Mouse (Mus musculus) midbrain, embryonic 15.5 days (tissue): ENCODE data around the gene Acaca. TPM values are rescaled to one million over a fixed set of nuclear protein-coding genes. Genes with fewer than 3 reads are reported as not detected.

ENCODE experiments used
- ATAC-seq: fragments of 200-750 bp; cut with Nextera tagmentation; replicated peaks from 2 replicates; pipeline ENCODE4 v1.8.0; 2017; ENCODE audit warnings: moderate TSS enrichment
- H3K27ac ChIP-seq: fragments of 300-500 bp; sonication (generic); 2 replicates; pipeline ENCODE4 v1.5.1; 2015; ENCODE audit warnings: mild to moderate bottlenecking, inconsistent platforms
- H3K27me3 ChIP-seq: fragments of 300-500 bp; sonication (generic); replicated peaks from 2 replicates; pipeline ENCODE4 v1.6.1; 2015; ENCODE audit warnings: inconsistent platforms
- H3K36me3 ChIP-seq: fragments of 300-500 bp; sonication (generic); replicated peaks from 2 replicates; pipeline ENCODE4 v1.6.1; 2015; ENCODE audit warnings: inconsistent platforms
- H3K4me1 ChIP-seq: fragments of 300-500 bp; sonication (generic); 2 replicates; pipeline ENCODE4 v1.6.1; 2015; ENCODE audit warnings: inconsistent platforms
- H3K4me2 ChIP-seq: fragments of 300-500 bp; sonication (generic); 2 replicates; pipeline ENCODE4 v1.6.1; 2015; ENCODE audit warnings: inconsistent platforms, mild to moderate bottlenecking, moderate library complexity
- H3K4me3 ChIP-seq: fragments of 300-500 bp; sonication (generic); 2 replicates; pipeline ENCODE4 v1.5.1; 2015; ENCODE audit warnings: mild to moderate bottlenecking, inconsistent platforms
- H3K9ac ChIP-seq: fragments of 300-500 bp; sonication (generic); 2 replicates; pipeline ENCODE4 v1.6.1; 2015; ENCODE audit warnings: mild to moderate bottlenecking, inconsistent platforms
- H3K9me3 ChIP-seq: fragments of 300-500 bp; sonication (generic); 2 replicates; pipeline ENCODE4 v1.6.1; 2016; ENCODE audit warnings: inconsistent platforms
- WGBS: fragments of 180-500 bp; shearing (Covaris S2); methylation state at CpG from one replicate; pipeline ENCODE4 v1.1.7; 2015; ENCODE audit warnings: mixed read lengths; 5-methylcytosine and 5-hydroxymethylcytosine counted together
- polyA plus RNA-seq: library from polyadenylated mRNA; unstranded; fragments of >200 nt; fragmentation: Nextera tagmentation; extraction: Ambion mirVana; gene quantifications from 2 replicates; pipeline ENCODE4 v1.2.1, GENCODE M21; 2015

Acaca gene
- polyA plus RNA-seq, 1 experiment from 2014 or later, result 32.6 TPM

DNA sequence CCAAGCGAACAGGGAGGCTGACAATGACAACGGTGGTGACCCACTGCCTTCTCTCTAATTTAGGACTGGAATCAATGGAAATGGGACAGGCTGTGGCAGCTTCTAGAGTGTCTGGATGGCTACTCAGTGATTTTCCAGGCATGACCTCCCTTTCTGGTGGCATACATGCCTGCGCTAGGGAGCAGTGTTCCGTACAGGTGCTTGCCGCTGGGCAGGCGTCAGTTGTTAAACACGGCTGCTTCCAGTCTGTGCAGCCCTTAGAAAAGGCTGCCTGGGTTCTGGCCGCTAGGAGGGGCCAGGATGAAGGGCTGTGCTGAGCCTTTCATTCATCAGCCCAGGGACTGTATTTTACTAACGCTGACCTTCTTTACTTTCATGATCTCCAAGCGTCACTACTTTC is 63.8 kb downstream of the Acaca start:
- no peak for ATAC-seq
- Histone ChIP-seq H3K9ac (no peak overlapping the region), H3K27me3 (no peaks in the 10 kb centered on the region), H3K4me3 (no peak overlapping the region), H3K4me2 (no peak overlapping the region), H3K27ac (no peak overlapping the region), H3K4me1 (no peaks in the 10 kb centered on the region), H3K36me3 (0 out of 2 replicates have a peak, but pooled peaks cover 6% of the 10 kb centered on the region), H3K9me3 (no peaks in the 10 kb centered on the region)
- WGBS, result 62% methylated on average over 10 of the region's 10 CpGs

DNA sequence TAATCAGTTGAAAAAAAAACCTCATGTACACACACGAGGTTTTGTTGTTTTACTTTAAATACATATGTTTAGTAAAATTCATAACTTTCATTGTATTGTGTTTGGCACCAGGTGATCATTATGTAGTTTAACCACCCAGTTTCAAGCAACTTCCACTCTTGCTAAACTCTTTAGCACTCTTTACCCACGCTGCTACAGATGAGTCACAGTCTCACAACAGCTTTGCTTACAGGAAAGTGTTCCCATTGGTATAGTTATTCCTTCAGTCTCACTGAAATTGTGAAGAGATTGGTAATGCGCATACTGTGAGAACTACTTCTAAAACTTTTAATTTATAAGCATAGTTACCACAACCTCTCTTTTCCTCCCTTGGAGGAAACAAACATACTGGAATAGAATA is 65.3 kb downstream of the Acaca start:
- Histone ChIP-seq H3K4me3 (no peak overlapping the region), H3K36me3 (0 out of 2 replicates have a peak, but pooled peaks cover 6% of the 10 kb centered on the region), H3K9ac (no peak overlapping the region), H3K4me1 (no peaks in the 10 kb centered on the region), H3K4me2 (no peak overlapping the region), H3K27ac (no peak overlapping the region), H3K9me3 (no peaks in the 10 kb centered on the region), H3K27me3 (no peaks in the 10 kb centered on the region)
- no peak for ATAC-seq
- 89% methylated on average over 3 of the region's 3 CpGs for WGBS

DNA sequence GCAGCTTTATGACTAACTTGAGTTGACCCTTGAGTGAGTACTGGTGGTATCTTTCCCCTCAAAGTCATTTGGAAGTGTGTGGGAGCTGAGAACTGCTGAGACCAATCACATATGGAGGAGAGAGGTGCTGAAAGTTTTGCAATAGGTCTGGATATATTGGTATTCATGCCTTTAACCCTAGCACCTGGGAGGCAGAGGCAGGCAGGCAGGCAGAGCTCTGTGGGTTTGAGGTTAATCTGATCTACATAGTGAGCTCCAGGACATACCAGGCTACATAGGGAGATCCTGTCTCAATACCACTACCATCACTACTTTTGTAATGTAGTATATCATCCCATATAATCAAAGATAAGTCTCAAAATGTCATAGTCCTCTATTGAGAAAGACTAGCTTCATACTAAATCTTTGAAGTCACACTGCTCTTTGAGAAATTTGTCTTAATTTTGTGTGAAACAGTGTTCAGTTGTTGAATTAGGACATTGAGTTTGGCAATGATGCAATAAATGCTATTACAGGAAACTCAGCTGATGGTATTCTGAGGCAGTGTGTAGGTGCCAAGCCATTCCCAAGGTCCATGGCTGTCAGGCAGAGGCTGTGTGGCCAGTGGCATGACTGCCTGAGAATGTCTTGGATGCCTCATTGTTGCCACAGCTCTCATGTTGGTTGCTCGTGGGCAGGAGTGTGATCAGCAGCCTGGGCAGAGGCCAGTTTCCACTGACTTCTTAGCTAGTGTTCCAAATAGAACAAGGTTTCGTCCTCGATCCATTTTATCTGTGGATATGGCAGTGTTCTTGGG is 68.3 kb downstream of the Acaca start:
- H3K4me2 ChIP-seq, result no peak overlapping the region
- no peak for ATAC-seq
- H3K27ac ChIP-seq, result no peak overlapping the region
- no peaks in the 10 kb centered on the region for H3K4me1 ChIP-seq
- H3K9ac ChIP-seq, result no peak overlapping the region
- 0 out of 2 replicates have a peak, but pooled peaks cover 6% of the 10 kb centered on the region for H3K36me3 ChIP-seq
- no peaks in the 10 kb centered on the region for H3K27me3 ChIP-seq
- WGBS, result 88% methylated on average over 3 of the region's 3 CpGs
- H3K4me3 ChIP-seq, result no peak overlapping the region
- H3K9me3 ChIP-seq, result no peaks in the 10 kb centered on the region

DNA sequence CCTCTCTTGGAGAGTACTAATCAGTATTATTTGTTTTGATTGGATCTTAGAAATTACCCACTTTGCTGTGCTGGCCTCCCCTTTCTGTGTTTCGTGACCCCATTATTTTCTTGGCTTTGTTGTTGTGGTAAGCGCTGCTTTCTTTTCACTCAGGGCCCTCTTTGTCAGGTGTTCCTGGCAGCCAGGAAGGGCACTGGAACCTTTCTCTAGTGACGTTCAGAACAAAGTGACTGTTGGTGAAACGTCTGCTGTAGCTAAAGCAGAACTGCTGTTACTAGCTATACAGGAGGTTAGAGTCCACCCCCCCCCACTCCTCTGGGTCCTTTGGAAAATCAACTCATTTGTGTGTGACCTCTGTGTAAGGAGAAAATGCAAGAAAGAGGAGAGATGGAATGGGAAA is 76.3 kb downstream of the Acaca start:
- ATAC-seq, result no peak
- WGBS, result 58% methylated on average over 4 of the region's 4 CpGs
- H3K4me2 ChIP-seq, result no peak overlapping the region
- H3K9me3 ChIP-seq, result no peaks in the 10 kb centered on the region
- no peaks in the 10 kb centered on the region for H3K27me3 ChIP-seq
- no peak overlapping the region for H3K27ac ChIP-seq
- H3K4me3 ChIP-seq, result no peak overlapping the region
- no peak overlapping the region for H3K9ac ChIP-seq
- H3K4me1 ChIP-seq, result no peaks in the 10 kb centered on the region
- H3K36me3 ChIP-seq, result no peaks in the 10 kb centered on the region

DNA sequence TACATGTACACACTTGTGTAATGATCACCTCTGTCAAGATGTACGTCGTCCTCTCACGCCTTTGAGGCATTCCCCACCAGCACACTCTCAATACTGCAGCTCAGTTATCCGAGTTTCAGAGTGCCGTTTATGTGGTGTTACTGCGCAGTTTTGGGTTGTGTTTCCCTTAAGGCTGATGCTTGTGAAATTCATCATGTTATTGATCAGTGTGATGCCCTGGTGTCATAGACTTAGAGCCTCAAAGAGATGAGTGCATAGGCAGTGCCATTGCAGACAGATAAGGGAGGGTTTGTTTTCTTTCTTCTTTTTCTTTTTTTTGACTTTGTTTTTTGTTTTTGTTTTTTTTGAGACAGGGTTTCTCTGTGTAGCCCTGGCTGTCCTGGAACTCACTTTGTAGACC is 81.4 kb downstream of the Acaca start:
- H3K4me3 ChIP-seq, result no peak overlapping the region
- no peak for ATAC-seq
- H3K4me1 ChIP-seq, result no peaks in the 10 kb centered on the region
- H3K4me2 ChIP-seq, result no peak overlapping the region
- H3K27me3 ChIP-seq, result no peaks in the 10 kb centered on the region
- no peaks in the 10 kb centered on the region for H3K36me3 ChIP-seq
- 93% methylated on average over 6 of the region's 6 CpGs for WGBS
- H3K9ac ChIP-seq, result no peak overlapping the region
- no peak overlapping the region for H3K27ac ChIP-seq
- H3K9me3 ChIP-seq, result no peaks in the 10 kb centered on the region

DNA sequence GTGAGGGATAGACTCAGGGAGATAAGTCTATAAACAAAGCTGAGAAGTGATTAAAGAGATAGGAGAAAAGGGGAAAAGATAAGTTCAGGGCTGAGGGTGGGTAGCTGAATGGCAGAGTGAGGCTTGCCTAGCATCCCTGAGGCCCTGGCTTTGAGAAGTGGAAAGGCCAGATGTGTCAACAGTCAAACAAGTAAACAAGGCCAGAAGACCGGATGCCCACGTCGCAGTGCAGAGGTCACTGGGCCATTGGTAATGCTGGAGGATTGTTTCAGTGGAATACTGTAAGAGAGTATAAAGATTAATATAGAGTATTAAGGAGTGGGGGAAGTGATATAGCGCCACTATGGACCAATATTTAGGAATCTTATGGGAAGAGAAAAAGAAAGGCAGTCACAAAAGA is 89.5 kb downstream of the Acaca start:
- H3K9me3 ChIP-seq, result no peaks in the 10 kb centered on the region
- no peak for ATAC-seq
- H3K4me3 ChIP-seq, result no peak overlapping the region
- H3K27ac ChIP-seq, result no peak overlapping the region
- H3K27me3 ChIP-seq, result no peaks in the 10 kb centered on the region
- H3K36me3 ChIP-seq, result 0 out of 2 replicates have a peak, but pooled peaks cover 3% of the 10 kb centered on the region
- no peak overlapping the region for H3K9ac ChIP-seq
- no peak overlapping the region for H3K4me2 ChIP-seq
- H3K4me1 ChIP-seq, result no peaks in the 10 kb centered on the region
- 87% methylated on average over 4 of the region's 4 CpGs for WGBS

DNA sequence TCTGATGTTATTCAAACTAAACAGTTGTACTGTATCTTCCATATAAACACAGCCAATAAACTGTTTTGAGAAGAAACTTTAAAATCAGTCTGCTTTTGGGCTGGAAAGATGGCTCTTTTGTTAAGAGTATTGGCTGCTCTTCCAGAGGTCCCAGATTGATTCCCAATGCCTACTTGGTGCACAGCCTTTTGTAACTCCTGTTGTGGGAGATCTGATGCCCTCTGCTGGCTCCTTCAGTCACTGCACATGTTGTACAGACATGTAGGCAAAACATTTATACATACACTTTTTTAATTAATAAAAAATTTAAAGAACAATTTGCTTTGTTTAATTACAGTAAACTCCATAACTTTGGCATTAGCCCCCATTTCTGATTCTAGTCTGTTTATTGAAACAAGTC is 114.1 kb downstream of the Acaca start:
- Histone ChIP-seq H3K4me3 (no peak overlapping the region), H3K9ac (no peak overlapping the region), H3K27me3 (no peaks in the 10 kb centered on the region), H3K4me1 (no peaks in the 10 kb centered on the region), H3K36me3 (0 out of 2 replicates have a peak, but pooled peaks cover 8% of the 10 kb centered on the region), H3K9me3 (no peaks in the 10 kb centered on the region), H3K4me2 (no peak overlapping the region), H3K27ac (no peak overlapping the region)
- ATAC-seq, result no peak

DNA sequence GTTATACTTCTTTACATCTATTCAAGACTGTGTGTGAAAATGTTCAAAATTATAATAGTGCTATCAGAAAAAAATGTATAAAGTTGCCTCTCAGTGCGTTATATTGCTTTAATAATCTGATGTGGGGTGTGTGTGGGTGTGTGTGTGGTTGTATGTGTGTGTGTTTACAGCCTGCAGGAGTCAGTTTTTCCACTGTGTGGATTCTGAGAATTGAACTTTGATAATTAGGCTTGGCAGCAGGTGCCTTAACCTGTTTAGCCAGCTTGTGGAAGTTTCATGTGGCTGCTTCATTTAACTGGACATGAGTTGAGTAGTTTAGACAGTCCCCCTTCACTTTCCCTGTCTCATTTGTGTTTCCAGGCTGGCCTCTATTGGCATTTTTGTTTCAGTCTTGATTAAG is 117.9 kb downstream of the Acaca start:
- 86% methylated on average over 1 of the region's 1 CpGs for WGBS

DNA sequence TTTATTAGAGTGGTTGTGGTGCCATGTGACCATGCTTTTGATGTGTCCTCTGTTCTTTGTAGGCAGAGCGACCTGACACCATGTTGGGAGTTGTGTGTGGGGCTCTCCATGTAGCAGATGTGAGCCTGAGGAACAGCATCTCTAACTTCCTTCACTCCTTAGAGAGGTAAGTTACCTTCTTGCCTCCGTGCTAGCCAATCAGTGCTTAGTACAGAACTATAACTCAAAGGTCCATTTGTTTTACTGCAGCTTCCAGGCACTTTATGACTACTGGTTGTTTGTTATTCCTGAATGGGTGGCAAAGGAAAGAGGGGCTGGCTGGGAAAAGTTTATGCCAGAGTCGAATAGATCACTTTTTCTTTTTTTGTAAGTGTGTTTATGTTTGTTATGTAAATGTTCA is 121.7 kb downstream of the Acaca start:
- H3K27ac ChIP-seq, result no peak overlapping the region
- 95% methylated on average over 3 of the region's 3 CpGs for WGBS

More for the DNA sequence above, 117.9 kb downstream of the Acaca start:
- Histone ChIP-seq H3K27me3 (no peaks in the 10 kb centered on the region), H3K4me2 (no peak overlapping the region), H3K4me3 (no peak overlapping the region), H3K36me3 (peaks cover 15% of the 10 kb centered on the region; the same call in 1 of the 2 replicates), H3K9ac (no peak overlapping the region), H3K9me3 (no peaks in the 10 kb centered on the region), H3K4me1 (no peaks in the 10 kb centered on the region), H3K27ac (no peak overlapping the region)
- no peak for ATAC-seq

DNA sequence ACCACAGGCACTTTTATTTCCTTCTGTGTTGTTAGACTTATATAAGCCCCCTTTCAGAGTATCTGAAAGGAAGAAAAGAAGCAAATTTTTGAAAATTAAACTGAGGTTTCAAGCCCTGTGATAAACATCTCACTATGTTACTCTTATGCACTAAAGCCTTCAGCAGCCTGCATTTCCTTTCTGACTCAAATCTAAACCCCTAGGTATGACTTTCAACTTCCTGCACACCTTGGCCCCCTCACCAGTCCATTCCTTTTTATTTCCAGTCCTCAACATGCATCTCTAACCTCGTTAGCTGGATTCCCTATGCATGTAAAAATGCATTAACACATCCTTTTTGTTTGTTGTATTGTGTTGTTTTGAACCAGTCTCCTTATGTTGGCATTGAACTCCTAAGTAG is 123.0 kb downstream of the Acaca start:
- Histone ChIP-seq H3K27me3 (no peaks in the 10 kb centered on the region), H3K27ac (no peak overlapping the region), H3K4me3 (no peak overlapping the region), H3K4me2 (no peak overlapping the region), H3K36me3 (peaks cover 14% of the 10 kb centered on the region; the same call in 1 of the 2 replicates), H3K9me3 (no peaks in the 10 kb centered on the region), H3K4me1 (no peaks in the 10 kb centered on the region), H3K9ac (no peak overlapping the region)
- ATAC-seq, result no peak
- 88% methylated on average over 1 of the region's 1 CpGs for WGBS

More for the DNA sequence above, 121.7 kb downstream of the Acaca start:
- Histone ChIP-seq H3K36me3 (peaks cover 14% of the 10 kb centered on the region; the same call in 1 of the 2 replicates), H3K4me1 (no peaks in the 10 kb centered on the region), H3K9ac (no peak overlapping the region), H3K4me3 (no peak overlapping the region), H3K27me3 (no peaks in the 10 kb centered on the region), H3K9me3 (no peaks in the 10 kb centered on the region), H3K4me2 (no peak overlapping the region)
- ATAC-seq, result no peak

DNA sequence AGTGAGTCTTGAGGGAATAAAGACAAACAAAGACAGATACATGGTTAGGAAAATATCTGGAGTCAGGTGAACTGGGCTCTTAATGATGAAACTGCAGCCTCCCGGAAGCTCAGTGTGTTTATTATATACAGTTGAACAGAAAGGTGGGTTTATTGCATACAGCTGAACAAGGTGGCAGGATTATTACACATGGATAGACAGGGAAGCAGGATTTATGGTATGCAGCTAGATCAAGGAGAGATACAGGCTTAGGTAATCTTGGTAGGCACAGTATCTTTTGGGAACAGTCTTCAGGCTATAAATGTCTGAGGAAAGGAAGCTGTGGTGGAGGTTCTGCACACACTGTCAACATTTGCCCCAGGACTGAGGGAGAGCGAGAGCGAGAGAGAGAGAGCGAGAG is 126.4 kb downstream of the Acaca start:
- peaks cover 8% of the 10 kb centered on the region; the same call in 1 of the 2 replicates for H3K36me3 ChIP-seq
- 90% methylated on average over 4 of the region's 4 CpGs for WGBS
- H3K4me1 ChIP-seq, result no peaks in the 10 kb centered on the region
- H3K9ac ChIP-seq, result no peak overlapping the region
- H3K9me3 ChIP-seq, result no peaks in the 10 kb centered on the region
- no peak overlapping the region for H3K27ac ChIP-seq
- ATAC-seq, result no peak
- no peak overlapping the region for H3K4me2 ChIP-seq
- H3K4me3 ChIP-seq, result no peak overlapping the region
- no peaks in the 10 kb centered on the region for H3K27me3 ChIP-seq

DNA sequence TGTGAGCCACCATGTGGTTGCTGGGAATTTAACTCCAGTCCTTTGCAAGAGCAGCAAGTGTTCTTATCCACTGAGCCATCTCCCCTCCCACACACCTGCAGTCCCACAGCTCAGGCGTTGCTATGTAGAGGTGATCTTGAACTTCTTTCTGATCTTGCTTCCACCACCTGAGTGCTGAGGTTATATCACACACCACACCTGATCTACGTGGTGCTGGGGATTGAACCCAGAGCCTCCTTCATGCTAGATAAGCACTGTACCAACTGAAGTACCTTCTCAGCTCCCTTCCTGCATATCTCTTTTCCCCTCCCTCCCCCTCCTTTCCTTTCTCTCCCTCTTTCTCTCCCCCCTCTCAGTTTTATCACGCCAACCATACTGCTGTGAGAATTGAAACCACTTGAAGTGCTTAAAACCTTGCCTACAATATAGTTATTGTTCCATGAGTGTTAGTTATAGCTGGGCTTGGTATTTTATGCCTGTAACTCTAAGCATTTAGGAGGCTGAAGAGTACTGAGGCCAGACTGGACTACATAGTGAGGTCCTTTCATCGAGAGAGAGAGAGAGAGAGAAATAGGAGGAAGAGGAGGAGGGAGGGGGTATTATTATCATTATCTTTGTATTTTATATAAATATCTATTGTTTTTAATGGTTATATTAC is 128.7 kb downstream of the Acaca start:
- Histone ChIP-seq H3K4me1 (no peaks in the 10 kb centered on the region), H3K27ac (no peak overlapping the region), H3K4me2 (no peak overlapping the region), H3K9me3 (no peaks in the 10 kb centered on the region), H3K36me3 (peaks cover 10% of the 10 kb centered on the region; the same call in 1 of the 2 replicates), H3K9ac (no peak overlapping the region), H3K27me3 (no peaks in the 10 kb centered on the region), H3K4me3 (no peak overlapping the region)
- no peak for ATAC-seq
- WGBS, result 91% methylated on average over 4 of the region's 4 CpGs
